Mouse (Mus musculus): ENCODE measurements around the gene Sgsm1. TPM values are rescaled to one million over a fixed set of nuclear protein-coding genes. Genes with fewer than 3 reads are reported as not detected.

The Sgsm1 gene
- polyA plus RNA-seq, 3 experiments from 2014 or later: not detected

DNA sequence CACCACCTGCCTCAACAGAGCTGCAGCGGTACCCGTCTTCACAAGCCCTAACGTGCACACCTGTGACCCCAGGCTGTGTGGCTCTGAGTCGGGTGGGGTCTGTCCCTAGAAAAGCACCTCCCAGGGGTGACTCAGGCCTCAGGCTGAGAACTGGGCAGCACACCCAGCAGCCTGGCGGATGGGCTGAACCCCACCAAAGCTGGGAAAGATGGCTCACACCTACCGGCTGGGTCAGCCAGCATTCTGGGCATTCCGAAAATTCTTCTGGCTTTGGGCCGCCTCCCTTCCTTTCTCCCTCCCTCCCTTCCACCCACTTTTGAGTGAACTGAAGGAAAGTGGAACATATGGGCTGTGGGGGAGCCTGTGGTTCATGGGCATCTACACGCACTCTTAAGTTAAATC, 95.0 kb downstream of the Sgsm1 start:
- no peak for ATAC-seq

DNA sequence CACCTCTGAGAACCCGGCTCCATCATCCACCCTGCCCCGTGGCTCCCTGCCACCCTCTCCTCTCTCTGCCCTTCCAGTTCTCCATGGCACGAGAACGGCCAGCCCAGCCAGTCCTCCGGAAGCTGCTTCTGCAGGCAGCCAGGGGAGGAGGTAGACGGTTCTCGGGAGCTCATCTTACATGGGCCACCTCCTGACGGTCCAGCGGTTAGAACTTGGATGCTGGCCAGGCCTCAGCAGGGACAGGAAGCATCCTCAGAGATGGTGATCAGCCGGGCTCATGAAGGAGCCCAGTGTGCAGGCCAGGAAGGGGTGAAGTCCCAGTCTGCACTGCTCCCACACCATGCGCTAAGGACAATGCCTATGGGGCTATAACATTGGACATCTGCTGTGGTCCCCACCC, 96.1 kb downstream of the Sgsm1 start:
- no peak for ATAC-seq

DNA sequence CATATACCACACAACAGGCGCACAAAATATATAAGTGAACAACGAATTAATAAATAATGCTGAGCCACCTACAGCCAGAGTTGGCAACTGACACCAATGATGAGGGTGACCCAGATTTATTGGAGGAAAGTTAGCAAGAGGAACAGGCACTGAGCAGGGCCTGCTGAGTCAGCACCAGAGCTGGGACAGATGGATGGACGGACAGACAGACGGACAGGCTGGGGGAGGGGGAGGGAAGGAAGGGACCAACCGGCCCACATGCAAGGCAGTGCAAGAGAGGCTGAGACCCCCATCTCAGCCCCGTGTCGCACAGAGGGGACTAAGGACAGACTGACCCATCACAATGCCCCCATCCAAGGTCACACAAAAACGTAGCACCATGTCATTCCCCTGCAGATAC, 96.5 kb downstream of the Sgsm1 start:
- no peak for ATAC-seq

DNA sequence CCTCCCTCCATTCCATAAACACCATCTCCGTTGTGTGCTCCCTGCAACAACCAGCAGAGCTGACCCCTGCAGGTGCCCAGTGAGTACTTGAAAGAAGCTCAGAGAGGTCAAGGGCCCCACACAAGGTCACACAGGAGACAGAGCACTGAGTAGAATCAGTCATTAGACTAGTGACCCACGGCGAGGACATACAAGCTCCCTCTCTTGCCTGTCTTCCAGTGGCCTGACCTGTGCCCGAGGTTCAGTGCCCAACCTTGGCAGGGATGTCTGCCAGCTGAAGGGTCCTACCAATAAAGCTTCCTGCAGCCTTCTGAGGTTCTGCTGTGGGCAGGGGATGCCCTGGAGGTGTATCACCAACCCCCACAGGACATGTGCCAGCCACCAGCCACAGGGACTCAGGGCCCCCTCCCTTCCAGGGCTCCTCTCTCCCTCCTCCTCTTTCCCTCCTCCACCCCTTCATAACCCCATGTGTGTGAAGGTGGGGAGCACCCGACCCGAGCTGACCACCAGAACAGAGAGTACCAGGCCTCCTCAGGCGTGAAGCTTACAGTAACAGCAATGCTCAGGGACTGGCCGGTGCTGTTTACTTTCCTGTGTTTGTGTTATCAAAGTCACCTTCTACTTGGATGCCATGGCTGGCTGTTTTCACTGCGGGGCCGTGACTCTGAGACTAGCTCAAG, 98.3 kb downstream of the Sgsm1 start:
- no peak for ATAC-seq

DNA sequence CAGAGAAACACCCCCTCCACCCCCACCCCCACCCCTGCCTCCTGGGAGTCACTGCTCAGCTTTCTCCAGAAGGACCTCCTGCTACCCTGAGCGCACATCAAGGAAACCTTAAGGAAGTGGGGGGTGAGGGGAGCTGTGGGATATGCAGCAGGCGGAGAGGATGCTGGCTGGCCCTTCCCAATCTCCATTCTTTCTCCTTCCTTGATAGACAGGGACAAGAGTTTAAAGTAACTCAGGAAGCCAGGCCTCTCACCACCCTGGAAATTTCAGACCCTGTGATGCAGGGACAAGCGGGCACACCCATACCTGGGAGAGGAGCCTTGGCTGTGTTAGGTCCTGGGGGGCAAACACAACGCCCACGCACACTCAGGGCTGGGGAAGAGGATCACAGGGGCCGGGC, 100.3 kb downstream of the Sgsm1 start:
- ATAC-seq: no peak

DNA sequence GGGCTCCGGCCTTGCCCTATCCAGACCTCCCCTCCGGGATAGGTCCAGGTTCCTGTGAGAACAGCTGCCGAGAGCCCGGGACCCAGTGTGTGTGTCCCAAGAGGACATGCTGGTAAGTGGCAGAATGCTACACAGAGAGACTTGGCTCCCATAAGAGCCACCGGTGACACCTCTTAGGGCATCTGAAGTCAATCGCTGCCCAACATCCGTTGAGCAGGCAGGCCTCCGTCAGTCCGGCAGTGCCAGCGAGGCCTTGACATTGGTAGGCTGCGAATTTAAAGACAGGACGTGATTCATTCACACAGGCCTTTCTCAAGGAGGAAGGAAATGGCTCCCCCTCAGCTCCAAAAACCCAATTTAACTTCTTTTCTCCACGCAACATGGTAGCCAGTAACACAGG, 100.7 kb downstream of the Sgsm1 start:
- ATAC-seq: no peak

DNA sequence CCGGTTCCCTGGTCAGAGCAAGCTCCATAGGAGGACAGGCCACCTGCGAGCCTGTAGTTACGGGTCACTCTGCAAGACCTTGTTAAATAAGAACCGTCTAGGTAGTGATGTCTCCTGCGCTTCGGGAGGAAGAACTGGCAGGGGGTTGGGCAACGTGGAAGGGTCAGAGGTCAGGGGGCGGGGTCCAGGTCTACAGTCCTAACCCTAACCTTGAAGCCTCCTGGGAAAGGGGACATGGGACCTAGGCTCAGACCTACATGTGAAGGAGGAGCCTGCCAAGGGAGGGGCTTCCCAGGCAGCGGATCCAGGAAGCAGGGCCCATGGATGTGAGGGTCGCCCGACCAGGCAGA, 101.2 kb downstream of the Sgsm1 start:
- no peak for ATAC-seq

DNA sequence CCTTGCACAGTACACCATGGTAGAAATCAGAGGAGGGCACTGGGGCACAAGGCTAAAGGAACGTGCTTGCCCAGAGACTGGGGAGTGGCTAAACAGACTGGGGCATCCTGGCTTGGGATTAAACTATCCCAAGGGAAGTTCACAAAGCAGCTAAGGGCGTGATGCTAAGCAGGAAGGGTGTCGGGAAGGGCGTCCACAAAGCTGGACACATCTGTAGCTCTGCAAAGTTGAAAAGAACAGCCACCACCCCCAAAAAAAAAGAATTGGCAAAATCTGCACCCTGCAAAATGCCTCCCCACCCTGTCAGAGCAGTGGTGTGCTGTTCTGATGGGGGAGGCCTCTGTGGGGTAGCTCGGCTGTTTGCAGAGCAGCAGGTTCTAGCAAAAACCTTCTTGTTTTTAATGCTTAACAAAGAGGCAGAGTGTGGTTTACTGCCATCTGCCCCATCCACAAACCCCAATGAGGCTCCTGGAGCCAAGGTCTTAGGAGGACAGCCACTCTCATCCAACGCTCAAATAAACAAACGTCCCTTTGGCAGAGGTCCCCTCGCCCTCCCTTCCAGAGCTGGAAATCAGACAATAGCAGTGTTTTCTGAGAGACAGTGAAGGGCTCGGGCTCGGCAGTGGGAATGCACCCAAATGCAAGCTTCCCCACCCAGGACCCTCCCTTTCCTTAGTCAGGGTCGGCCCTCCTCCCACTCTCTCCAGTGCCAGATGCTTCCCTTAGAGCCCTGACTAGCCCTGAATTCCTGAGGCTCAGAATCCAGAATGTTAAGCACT, 101.8 kb downstream of the Sgsm1 start:
- ATAC-seq: no peak

DNA sequence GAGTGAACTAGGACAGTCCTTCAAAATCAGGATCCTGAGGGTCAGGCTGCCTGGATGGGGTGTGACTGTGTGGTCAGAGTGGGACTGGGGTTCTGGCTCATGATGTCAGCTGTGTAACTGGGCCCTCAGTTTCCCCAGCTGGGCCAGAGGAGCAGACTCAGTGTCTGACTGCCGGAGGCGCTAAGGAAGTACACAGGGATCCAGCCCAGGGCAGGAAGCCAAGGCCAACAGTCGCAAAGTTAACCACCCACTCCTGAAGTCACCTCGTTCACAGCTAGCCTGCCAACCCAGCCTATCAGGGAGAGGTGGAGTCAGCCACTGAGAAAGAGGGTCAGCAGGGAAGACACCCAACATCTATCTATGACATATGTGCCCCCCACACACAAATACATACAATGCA, 102.5 kb downstream of the Sgsm1 start:
- ATAC-seq: no peak

DNA sequence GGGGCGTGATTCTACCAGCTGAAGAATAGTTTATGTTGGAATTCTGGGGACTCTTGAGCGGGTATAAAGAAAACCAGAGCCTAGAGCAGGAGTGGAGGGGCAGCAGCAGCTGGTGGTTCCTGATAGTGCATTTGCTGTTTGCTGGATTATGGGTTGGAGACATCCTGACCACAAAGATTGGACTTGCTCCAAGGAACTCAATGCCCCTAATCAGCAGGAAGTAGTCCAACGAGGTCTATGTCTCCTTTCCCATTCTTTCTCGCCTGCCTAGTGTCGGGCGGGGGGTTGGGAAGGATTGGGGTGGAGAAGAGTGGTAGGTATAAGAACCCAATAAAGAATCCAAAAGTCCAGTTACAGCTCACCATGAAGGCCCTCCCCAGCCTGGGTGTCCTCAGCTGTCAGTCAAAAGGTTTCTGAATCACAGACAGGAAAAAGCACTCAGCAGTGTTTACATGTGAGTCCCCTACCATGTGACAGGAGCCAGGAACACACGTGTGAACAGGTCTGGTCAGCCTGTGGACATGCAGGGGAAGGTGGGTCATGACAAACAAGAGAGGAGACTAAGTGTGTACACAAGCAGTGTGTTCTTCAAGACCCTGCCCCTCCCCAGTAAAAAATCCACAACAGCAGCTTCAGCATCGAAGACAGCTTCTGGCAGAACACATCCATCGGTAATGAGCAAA, 103.8 kb downstream of the Sgsm1 start:
- no peak for ATAC-seq

DNA sequence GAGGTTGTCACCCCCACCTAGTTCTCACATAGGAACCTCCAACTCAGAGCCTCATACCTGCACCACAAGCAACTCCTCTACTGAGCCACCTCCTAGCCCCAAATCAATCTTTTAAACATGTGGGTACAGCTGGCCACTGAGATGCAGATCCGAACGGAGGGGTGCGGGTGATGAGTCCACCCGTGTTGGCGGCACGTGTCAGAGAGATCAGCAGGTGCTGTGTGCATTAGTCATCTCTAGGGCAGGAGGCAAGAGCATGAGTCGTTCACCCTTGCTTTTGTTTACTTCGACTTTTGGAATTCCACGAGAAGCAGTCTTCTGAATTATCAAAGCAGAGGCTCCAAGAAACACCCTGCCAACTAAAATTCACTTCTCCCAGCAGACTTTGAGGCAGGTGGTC, 106.4 kb downstream of the Sgsm1 start:
- ATAC-seq: no peak

DNA sequence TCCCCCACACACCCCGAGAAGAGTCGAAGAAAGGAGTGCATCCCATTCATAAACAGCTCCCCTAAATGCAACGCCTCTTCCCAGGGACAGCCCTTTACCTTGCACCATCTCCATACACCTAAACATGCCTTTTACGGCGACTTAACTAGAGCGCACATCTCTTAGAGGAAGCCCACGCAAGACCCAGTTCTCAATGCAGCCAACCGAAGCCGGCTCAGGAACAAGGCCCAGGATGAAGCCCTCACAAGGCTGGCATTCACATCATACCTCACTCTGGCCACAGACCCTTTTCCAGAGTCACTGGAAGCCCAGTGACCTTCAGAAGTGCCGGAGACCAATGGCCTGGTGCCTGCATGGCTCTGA, 110.8 kb downstream of the Sgsm1 start:
- ATAC-seq: no peak

DNA sequence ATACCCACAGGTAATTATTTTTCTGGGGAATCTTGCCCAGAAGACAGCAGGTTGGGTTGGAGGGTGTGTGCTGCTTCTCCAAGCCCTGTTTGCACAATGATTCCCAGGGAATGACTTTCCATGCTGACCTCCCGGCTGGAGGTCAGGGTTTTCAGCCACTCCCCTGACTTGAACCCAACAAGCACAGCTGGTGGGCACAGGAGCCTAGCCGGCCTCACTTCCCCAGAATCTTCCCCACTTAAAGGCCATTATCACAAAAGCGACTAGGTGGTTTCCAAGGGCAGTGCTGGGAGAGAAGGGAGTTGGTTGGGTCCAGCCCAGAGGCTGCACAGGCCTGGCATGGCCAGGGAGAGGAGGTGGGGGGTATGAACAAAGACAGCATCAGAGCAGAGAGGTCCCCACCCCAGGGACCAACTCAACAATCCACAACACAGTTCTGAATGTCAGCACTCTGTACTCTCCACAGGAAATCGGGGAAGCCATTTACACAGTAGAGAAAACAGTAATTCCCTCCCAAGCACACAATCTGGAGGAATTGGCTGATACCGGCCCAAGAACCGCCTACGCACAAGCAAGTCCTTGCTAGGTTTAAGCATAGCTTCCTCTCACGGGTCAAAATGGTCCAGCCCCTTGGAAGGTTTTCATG, 111.3 kb downstream of the Sgsm1 start:
- ATAC-seq: no peak

DNA sequence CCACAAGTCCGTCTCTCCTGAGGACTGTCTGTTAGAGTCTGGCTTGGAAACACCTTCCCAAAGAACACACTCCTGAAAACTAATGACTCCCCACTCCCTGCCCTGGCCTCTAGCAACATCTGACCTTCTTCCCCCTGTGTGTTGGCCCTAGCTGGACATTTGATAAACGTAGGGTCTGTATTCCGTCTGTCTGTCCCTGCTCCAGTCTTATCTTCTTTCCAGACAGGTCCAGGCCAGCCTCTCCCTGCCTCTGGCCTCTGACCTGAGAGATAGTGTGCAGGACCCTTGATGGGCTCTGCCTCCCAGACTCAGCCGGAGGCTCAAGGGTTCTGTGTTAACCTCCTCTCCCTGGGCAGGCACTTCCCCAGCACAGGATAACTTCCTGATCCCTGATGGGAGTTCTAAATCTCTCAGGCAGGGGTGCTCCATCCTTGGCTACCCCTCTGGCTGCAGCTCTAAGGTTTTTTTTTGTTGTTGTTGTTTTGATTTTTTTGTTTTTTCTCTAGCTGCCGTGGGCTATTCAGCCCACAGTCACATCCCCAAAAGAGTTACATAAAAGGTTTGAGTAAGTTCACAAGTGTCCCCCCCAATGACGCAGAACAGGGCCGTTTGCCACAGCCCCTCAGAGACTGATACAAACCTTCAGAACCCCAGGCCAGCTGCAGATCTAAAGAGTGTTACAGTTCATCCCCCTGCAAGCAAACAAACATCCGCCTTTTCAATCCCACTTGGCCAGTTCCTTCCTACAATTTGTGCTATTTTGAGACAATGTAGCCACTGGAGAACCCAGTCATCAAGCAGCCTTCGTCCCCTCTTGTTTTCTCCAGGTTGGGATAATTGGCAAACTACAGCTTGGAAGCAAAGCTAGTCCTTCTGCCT, 113.4 kb downstream of the Sgsm1 start:
- no peak for ATAC-seq

DNA sequence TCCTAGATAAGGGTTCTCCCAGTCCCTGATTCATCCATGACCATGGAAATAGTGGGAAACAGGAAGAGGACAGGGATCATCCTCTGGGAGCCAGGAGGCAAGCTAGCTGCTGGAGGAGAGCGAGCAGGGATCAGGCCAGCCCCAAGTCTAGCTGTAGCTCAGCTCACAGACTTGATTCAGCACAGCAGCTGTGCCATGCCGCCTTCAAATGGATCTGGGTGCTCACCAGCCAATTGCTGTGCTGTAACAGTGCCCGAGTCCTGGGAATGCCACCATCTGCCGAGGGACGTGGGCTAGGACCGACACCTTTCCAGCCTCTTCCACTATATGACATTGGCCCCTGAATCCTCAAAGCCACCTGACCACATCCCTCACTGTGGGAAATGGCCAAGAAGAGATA, 114.7 kb downstream of the Sgsm1 start:
- ATAC-seq: no peak

DNA sequence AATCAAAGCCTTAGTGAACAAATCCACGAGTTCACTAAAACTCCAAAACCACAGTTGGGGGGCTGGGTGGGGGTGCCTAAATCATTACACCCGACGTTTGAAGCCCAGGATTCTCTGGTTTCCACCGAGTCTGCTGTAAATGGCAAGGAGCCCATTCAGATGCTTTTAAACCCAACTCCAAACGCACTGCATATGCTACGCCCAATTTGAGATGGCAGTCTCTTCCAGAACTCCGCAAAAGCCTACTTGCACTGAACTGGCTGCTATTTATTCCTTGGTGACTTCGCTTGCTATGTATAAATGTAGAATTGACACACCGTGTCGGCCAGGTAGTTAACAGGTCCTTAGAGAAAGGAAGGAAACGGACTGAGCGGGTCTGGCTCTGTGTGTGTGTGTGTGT, 115.1 kb downstream of the Sgsm1 start:
- no peak for ATAC-seq

DNA sequence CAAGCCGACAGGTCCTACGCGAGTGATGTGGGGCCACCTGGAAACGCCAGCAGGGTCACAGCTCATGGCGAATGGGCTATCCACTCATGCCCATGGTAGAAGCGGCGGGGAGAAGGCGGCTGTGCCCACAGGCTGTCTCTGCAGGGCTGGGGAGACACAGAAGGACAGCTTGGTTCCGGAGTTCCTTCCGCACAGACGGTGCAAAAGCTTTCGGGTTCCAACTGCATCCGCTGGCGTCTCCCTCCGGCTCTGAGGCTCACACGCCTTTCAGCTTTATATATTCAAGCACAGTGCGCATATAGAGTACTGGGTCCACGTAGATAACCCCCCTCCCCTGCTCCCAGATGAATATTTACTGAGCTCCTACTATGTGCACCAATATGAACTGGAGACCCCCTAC, 116.8 kb downstream of the Sgsm1 start:
- no peak for ATAC-seq

Other genes starting within 250 kb of the Sgsm1 start
- not detected for gene Crybb2, start 240.7 kb downstream of the Sgsm1 start, polyA plus RNA-seq (2017; shearing (Covaris generic))
- 1 to 10 TPM in 1 of 3 experiments, not detected in 2; 1.3 TPM for gene Crybb3, start 229.2 kb downstream of the Sgsm1 start, polyA plus RNA-seq (2017; shearing (Covaris generic))
- 1 to 10 TPM; 1.4 to 3.2 (median 1.4) TPM for gene 2900026A02Rik, start 89.5 kb downstream of the Sgsm1 start, polyA plus RNA-seq (2017; shearing (Covaris generic))
- not detected for gene Tmem211, start 83.9 kb downstream of the Sgsm1 start, polyA plus RNA-seq (2017; shearing (Covaris generic))
- gene Aym1, start 46.5 kb upstream of the Sgsm1 start, polyA plus RNA-seq (2017; shearing (Covaris generic)): not detected
- 1 to 10 TPM; 1.7 to 2.5 (median 1.9) TPM for gene Wscd2, start 179.5 kb upstream of the Sgsm1 start, polyA plus RNA-seq (2017; shearing (Covaris generic))

Data from inflammation-experienced regulatory T-cells, adult 6 months (primary cell).